Mouse (Mus musculus) brain, embryonic 14.5 days (tissue): Measurements from ENCODE around the gene BC029722.

ENCODE experiments used
- CTCF ChIP-seq: fragments of 200-500 bp; IDR thresholded peaks from 2 replicates; pipeline ENCODE4 v1.5.1; 2012; ENCODE audit warnings: inconsistent platforms, mild to moderate bottlenecking, moderate library complexity, borderline replicate concordance; ENCODE audit not compliant: insufficient read depth, insufficient read length; ENCODE audit errors: extremely low read depth
- POLR2A ChIP-seq: fragments of 200-500 bp; IDR thresholded peaks from 2 replicates; pipeline ENCODE4 v1.6.1; 2012; ENCODE audit warnings: mild to moderate bottlenecking, inconsistent platforms, borderline replicate concordance; ENCODE audit not compliant: poor library complexity, insufficient read depth, insufficient read length, severe bottlenecking; ENCODE audit errors: extremely low read depth

DNA sequence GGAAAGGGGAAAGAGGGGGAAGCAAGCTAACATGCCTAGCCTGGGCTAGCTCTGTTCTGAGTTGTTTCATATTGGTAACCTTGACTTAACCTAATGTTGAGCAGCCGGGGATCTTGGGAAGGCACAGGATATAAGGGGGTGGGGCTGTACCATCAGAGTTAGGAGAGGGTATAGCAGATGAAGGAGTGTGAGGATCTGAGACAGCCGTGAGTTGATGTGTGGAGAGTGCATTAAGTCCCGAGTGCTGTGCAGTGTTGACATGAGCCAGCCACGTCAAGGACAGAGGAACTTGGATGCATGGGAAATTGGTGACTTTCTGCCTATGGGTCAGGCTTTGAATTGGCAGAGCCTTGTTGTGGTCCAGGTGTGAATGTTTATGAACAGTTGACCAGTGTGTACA lies 6.6 kb downstream of the BC029722 start:
- TF ChIP-seq CTCF = no peak
- no peak for TF ChIP-seq POLR2A
